Mouse (Mus musculus) cerebellum, postnatal 14 days (tissue): Measurements from ENCODE around the gene Zfp518b.
A peak's percentile ranks its signal among the peaks of the same experiment; 100 is the strongest.

ENCODE experiments used
- DNase-seq, 2 experiments: peaks; one replicate each; pipeline ENCODE4 v3.0.0; 2021; ENCODE audit warnings: mixed read lengths in 2 of 2

The Zfp518b gene

DNA sequence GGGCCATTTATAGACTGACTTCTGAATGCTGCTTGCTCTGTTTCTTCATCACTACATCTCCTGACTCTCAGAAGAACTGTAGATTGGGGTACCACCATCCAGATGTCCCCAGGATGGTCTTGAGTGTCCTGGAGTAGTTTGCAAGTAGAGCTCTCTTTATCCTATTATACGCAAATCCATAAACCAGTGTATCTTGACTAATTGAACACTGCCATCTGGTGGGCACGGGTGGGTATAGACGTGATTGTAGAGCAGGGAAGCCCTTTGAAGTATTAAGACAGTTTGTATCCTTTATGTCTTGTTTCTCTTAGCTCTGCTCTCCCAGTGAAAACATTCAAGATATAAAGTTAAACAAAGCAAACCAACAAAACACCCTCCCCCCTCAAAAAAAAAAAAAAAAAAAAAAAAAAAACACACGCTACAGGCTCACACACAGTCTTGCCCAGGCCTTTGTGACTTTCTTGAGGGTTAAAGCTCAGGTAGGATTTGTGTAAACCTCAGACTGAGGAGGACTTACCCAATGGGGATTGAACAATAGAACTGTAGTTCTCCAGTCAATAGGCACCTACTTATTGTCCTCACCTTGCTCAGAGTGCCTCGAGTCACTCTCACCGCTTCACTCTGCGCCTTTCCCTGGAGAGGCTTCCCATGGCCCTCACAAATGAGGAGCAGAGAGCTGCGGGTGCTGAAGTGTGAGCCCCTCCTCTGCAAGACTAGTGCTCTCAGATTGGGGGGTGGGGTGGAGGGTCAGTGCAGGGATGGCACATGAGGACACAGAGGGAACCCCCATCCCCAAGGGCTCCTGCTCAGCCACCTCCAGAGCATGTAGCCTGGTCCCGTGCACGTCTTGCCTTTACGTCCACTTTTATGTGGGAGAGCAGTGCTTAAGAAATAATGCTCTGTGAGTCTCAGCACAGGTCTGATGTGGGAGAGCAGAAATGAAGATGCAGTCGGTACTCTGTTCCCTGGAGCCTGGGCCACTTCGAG is 51.9 kb downstream of the Zfp518b start:
- peak; percentile 89 to 92 for DNase-seq

DNA sequence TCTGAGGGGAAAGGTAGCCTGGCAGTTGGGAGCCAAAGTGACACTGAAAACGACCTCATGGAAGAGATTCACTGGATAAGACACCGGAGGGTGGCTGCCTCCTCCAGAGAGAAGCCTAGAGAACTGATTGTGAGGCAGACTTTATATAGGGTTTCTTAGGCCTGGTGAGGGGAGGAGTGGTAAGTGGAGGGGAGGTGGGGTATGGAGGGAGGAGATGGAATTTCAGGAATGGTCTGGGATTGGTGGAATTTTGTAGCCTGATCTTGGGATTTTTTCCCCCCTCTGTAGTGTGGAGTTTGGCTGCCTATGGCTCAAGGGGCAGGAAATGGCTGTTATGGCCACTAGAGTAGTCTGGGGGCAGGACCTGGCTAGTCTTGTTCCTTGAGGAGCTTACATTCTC is 56.6 kb downstream of the Zfp518b start:
- no peak for DNase-seq

DNA sequence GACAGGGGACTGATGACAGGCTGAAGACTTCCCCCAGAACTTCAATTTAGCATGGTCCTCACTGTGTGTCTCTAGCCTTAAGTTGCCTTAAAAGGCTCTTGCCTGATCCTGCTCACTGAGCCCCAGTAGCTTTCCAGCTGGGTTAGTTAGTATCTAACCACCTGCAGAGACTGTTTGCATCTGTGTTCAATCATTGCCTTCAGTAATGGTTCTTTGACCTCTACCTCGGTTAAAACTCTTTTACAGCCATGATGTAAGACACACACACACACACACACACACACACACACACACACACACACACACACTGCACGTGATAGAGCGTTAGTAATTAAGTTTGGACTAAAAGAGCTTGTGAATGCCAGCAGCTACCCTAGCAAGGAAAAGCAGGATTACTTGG is 57.7 kb downstream of the Zfp518b start:
- DNase-seq: no peak

GRCm38 (mm10) chr5:38620783-38621182 is 63.8 kb downstream of the Zfp518b start:
- DNase-seq: peak; percentile 75 to 83

DNA sequence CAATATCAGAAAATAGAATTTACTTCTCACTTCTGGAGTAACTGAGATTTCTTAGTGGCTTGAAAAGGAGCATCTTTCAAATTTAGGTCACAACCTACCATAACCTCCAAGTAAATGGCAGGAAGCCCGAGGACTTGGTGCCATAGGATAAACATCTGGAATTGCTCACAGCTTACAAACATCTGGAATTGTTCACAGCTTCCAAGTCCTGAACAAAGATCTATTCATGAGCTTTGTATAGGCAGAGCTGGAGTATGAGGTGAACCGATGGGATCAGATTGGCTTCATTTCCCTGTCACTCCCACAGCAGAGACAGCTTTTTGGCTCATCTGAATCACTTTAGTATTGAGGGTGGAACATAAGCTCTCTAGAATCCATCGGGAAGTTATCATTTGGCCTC is 65.7 kb downstream of the Zfp518b start:
- DNase-seq: no peak
